Mouse (Mus musculus) stomach, embryonic 14.5 days (tissue): Measurements from ENCODE around the gene Spryd4. TPM values are rescaled to one million over a fixed set of nuclear protein-coding genes. Genes with fewer than 3 reads are reported as not detected.

Experiments used
- ATAC-seq: fragments of 200-750 bp; cut with Nextera tagmentation; 2 replicates; pipeline ENCODE4 v1.8.0; 2017; ENCODE audit warnings: low read depth, moderate TSS enrichment; ENCODE audit not compliant: insufficient number of reproducible peaks, insufficient read depth, low FRiP score
- H3K27ac ChIP-seq: fragments of 300-500 bp; sonication (generic); 2 replicates; pipeline ENCODE4 v1.5.1; 2014; ENCODE audit warnings: mild to moderate bottlenecking, low read length, moderate library complexity, mixed read lengths
- H3K27me3 ChIP-seq: fragments of 300-500 bp; sonication (generic); 2 replicates; pipeline ENCODE4 v1.6.1; 2014; ENCODE audit warnings: low read length, control low read depth, mixed read lengths; ENCODE audit not compliant: control insufficient read depth, insufficient read depth
- H3K36me3 ChIP-seq: fragments of 300-500 bp; sonication (generic); 2 replicates; pipeline ENCODE4 v1.6.1; 2014; ENCODE audit warnings: mild to moderate bottlenecking, control low read depth, low read length, moderate library complexity, mixed read lengths; ENCODE audit not compliant: control insufficient read depth, insufficient read depth
- H3K4me1 ChIP-seq: fragments of 300-500 bp; sonication (generic); 2 replicates; pipeline ENCODE4 v1.6.1; 2014; ENCODE audit warnings: low read length, control low read depth, mixed read lengths; ENCODE audit not compliant: control insufficient read depth, insufficient read depth
- H3K4me2 ChIP-seq: fragments of 300-500 bp; sonication (generic); replicated peaks from 2 replicates; pipeline ENCODE4 v1.6.1; 2014; ENCODE audit warnings: low read depth, low read length, control low read depth
- H3K4me3 ChIP-seq: fragments of 300-500 bp; sonication (generic); 2 replicates; pipeline ENCODE4 v1.5.1; 2014; ENCODE audit warnings: low read depth, low read length, control low read depth
- H3K9ac ChIP-seq: fragments of 300-500 bp; sonication (generic); replicated peaks from 2 replicates; pipeline ENCODE4 v1.6.1; 2014; ENCODE audit warnings: low read depth, mild to moderate bottlenecking, control low read depth, low read length, moderate library complexity, mixed read lengths
- H3K9me3 ChIP-seq: fragments of 300-500 bp; sonication (generic); 2 replicates; pipeline ENCODE4 v1.6.1; 2016; ENCODE audit warnings: low read depth, low read length, control low read depth; ENCODE audit not compliant: control insufficient read depth
- WGBS: fragments of 180-500 bp; shearing (Covaris S2); extraction: QIAGEN DNeasy Blood & Tissue Kit; methylation state at CpG from one replicate; pipeline ENCODE4 v1.1.7; 2014; 5-methylcytosine and 5-hydroxymethylcytosine counted together
- polyA plus RNA-seq: library from polyadenylated mRNA; unstranded; fragments of >200 nt; fragmentation: Nextera tagmentation; extraction: Ambion mirVana; gene quantifications from 2 replicates; pipeline ENCODE4 v1.2.1, GENCODE M21; 2014

Spryd4 gene
- polyA plus RNA-seq, 1 experiment from 2014 or later = 33.7 TPM

- Histone ChIP-seq H3K4me2 (no peak overlapping the region), H3K9me3 (no peaks in the 10 kb centered on the region), H3K27me3 (no peaks in the 10 kb centered on the region), H3K4me3 (no peak overlapping the region), H3K9ac (no peak overlapping the region), H3K36me3 (no peaks in the 10 kb centered on the region), H3K27ac (no peak overlapping the region), H3K4me1 (no peaks in the 10 kb centered on the region)
- WGBS = 46% methylated on average over 2 of the region's 2 CpGs
- ATAC-seq = no peak
Measured at GRCm38 (mm10) chr10:128188242-128188877, 23.2 kb downstream of the Spryd4 start.

GRCm38 (mm10) chr10:128187181-128187605 lies 24.4 kb downstream of the Spryd4 start:
- no peaks in the 10 kb centered on the region for H3K27me3 ChIP-seq
- no peaks in the 10 kb centered on the region for H3K4me1 ChIP-seq
- H3K9ac ChIP-seq = no peak overlapping the region
- H3K9me3 ChIP-seq = no peaks in the 10 kb centered on the region
- no peaks in the 10 kb centered on the region for H3K36me3 ChIP-seq
- 56% methylated on average over 5 of the region's 5 CpGs for WGBS
- H3K4me3 ChIP-seq = no peak overlapping the region
- no peak for ATAC-seq
- no peak overlapping the region for H3K27ac ChIP-seq
- H3K4me2 ChIP-seq = no peak overlapping the region

GRCm38 (mm10) chr10:128185959-128186358 lies 25.6 kb downstream of the Spryd4 start:
- H3K9ac ChIP-seq = no peak overlapping the region
- no peak overlapping the region for H3K4me3 ChIP-seq
- no peak overlapping the region for H3K27ac ChIP-seq
- no peaks in the 10 kb centered on the region for H3K9me3 ChIP-seq
- ATAC-seq = peak; percentile 31; the same call in 1 of the 2 replicates
- no peak overlapping the region for H3K4me2 ChIP-seq
- H3K4me1 ChIP-seq = no peaks in the 10 kb centered on the region
- WGBS = 60% methylated on average over 2 of the region's 2 CpGs
- H3K36me3 ChIP-seq = no peaks in the 10 kb centered on the region
- no peaks in the 10 kb centered on the region for H3K27me3 ChIP-seq

GRCm38 (mm10) chr10:128185277-128185940 lies 26.2 kb downstream of the Spryd4 start:
- 53% methylated on average over 6 of the region's 6 CpGs for WGBS
- no peaks in the 10 kb centered on the region for H3K27me3 ChIP-seq
- peak; percentile 39; the same call in 1 of the 2 replicates for ATAC-seq

GRCm38 (mm10) chr10:128184296-128184695 lies 27.3 kb downstream of the Spryd4 start:
- Histone ChIP-seq H3K9me3 (no peaks in the 10 kb centered on the region), H3K4me2 (no peak overlapping the region), H3K9ac (no peak overlapping the region), H3K27ac (no peak overlapping the region), H3K27me3 (no peaks in the 10 kb centered on the region), H3K4me3 (no peak overlapping the region), H3K36me3 (no peaks in the 10 kb centered on the region), H3K4me1 (peaks cover 9% of the 10 kb centered on the region)
- no peak for ATAC-seq
- 71% methylated on average over 2 of the region's 2 CpGs for WGBS

More at GRCm38 (mm10) chr10:128185277-128185940, 26.2 kb downstream of the Spryd4 start:
- no peak overlapping the region for H3K4me3 ChIP-seq
- H3K4me2 ChIP-seq = no peak overlapping the region
- no peak overlapping the region for H3K27ac ChIP-seq
- peaks cover under 1% of the 10 kb centered on the region; the same call in 1 of the 2 replicates for H3K4me1 ChIP-seq
- H3K36me3 ChIP-seq = no peaks in the 10 kb centered on the region
- no peaks in the 10 kb centered on the region for H3K9me3 ChIP-seq
- no peak overlapping the region for H3K9ac ChIP-seq

- Histone ChIP-seq H3K4me3 (peak within 1 kb of the TSS; percentile 22), H3K36me3 (no peaks in the 10 kb centered on the region), H3K27me3 (no peaks in the 10 kb centered on the region), H3K27ac (peak within 1 kb of the TSS; percentile 73), H3K4me2 (peak within 1 kb of the TSS; percentile 38), H3K4me1 (peaks cover 13% of the 10 kb centered on the region), H3K9ac (0 out of 2 replicates have a peak within 1 kb of the TSS, but pooled peaks have one; percentile 0), H3K9me3 (no peaks in the 10 kb centered on the region)
- ATAC-seq = no peak
- WGBS = 2% methylated on average over 6 of the region's 6 CpGs
Measured at GRCm38 (mm10) chr10:128179989-128180388, 31.6 kb downstream of the Spryd4 start, which contains the start of gene Rbms2. TSS of gene Rbms2 (minus strand) at chr10:128180297.

GRCm38 (mm10) chr10:128177316-128177715 lies 34.3 kb downstream of the Spryd4 start:
- ATAC-seq = no peak
- Histone ChIP-seq H3K9ac (no peak overlapping the region), H3K9me3 (no peaks in the 10 kb centered on the region), H3K27ac (no peak overlapping the region), H3K4me1 (peaks cover 23% of the 10 kb centered on the region), H3K27me3 (no peaks in the 10 kb centered on the region), H3K4me3 (no peak overlapping the region), H3K4me2 (no peak overlapping the region), H3K36me3 (no peaks in the 10 kb centered on the region)
- WGBS = 86% methylated on average over 4 of the region's 4 CpGs

GRCm38 (mm10) chr10:128175996-128176755 lies 35.4 kb downstream of the Spryd4 start:
- Histone ChIP-seq H3K9ac (peak overlapping the region; percentile 58), H3K36me3 (no peaks in the 10 kb centered on the region), H3K4me3 (peak overlapping the region; percentile 69), H3K27ac (peak overlapping the region; percentile 94), H3K27me3 (no peaks in the 10 kb centered on the region), H3K4me2 (peak overlapping the region; percentile 69), H3K4me1 (peaks cover 23% of the 10 kb centered on the region), H3K9me3 (no peaks in the 10 kb centered on the region)
- peak; percentile 87 for ATAC-seq
- WGBS = under 1% methylated on average over 16 of the region's 17 CpGs
